Mouse (Mus musculus): ENCODE data around the gene Tmem52. TPM values are rescaled to one million over a fixed set of nuclear protein-coding genes. Genes with fewer than 3 reads are reported as not detected.
"Not testable (repeated sequence)": the region's sequence is repeated elsewhere in the genome, so short reads cannot be mapped to it uniquely, and the experiment has no call there.

The Tmem52 gene
- polyA plus RNA-seq (2014; fragmentation: Nextera tagmentation; extraction: Ambion mirVana), result not detected in 2 replicates

GRCm38 (mm10) chr4:155468952-155469351, at the start of gene Tmem52:
TSS of gene Tmem52 (plus strand) at chr4:155469114.
- no peak for TF ChIP-seq CTCF (IDR thresholded peaks at IDR 0.05; ENCODE audit: low read depth)
- H3K4me3 ChIP-seq (ENCODE audit: low read depth, low read length), result peak within 1 kb of the TSS; percentile 24
- peak within 1 kb of the TSS; percentile 13; the same call in 1 of the 2 replicates for H3K9ac ChIP-seq
- ATAC-seq (ENCODE audit: insufficient read depth) (peak; percentile 62), DNase-seq (peak; percentile 51)
- no peak within 1 kb of the TSS for H3K27ac ChIP-seq (ENCODE audit: low read depth)
- peak within 1 kb of the TSS; percentile 55 for H3K4me2 ChIP-seq
- no peaks in the 10 kb centered on the region for H3K9me3 ChIP-seq (ENCODE audit: low read depth, low read length)
- no peaks in the 10 kb centered on the region for H3K36me3 ChIP-seq (ENCODE audit: insufficient read depth)
- WGBS, result 13% methylated on average over 21 of the region's 21 CpGs
- no peaks in the 10 kb centered on the region; the same call in 1 of the 2 replicates for H3K27me3 ChIP-seq (ENCODE audit: insufficient read depth, low read length)
- no peaks in the 10 kb centered on the region for H3K4me1 ChIP-seq (ENCODE audit: insufficient read depth)

DNA sequence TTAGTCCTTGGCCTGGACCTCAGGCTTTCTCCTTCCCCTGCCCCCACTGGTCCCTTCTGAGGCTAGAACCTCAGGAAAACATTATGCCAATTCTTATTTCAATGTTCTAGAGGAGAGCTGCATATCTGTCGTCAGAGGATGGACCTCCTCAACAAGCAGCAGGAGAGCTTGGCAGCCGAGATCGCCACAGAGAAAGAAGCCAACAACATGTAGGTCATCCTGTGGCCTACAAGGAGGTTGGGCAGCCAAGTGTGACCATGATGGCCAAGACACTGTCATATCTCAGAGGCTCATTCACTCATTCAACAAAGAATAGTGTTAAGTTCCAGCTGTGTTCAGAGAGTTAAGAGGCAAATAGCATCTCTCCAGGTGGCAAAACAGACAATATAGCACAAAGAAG, 48.8 kb upstream of the Tmem52 start:
- no peak for ATAC-seq (ENCODE audit: insufficient read depth)
- H3K36me3 ChIP-seq (ENCODE audit: insufficient read depth), result no peaks in the 10 kb centered on the region
- no peaks in the 10 kb centered on the region for H3K27me3 ChIP-seq (ENCODE audit: insufficient read depth, low read length)
- TF ChIP-seq CTCF (IDR thresholded peaks at IDR 0.05; ENCODE audit: low read depth), result no peak
- 84% methylated on average over 3 of the region's 3 CpGs for WGBS
- no peak overlapping the region for H3K4me3 ChIP-seq (ENCODE audit: low read depth, low read length)
- DNase-seq, result no peak
- H3K4me1 ChIP-seq (ENCODE audit: insufficient read depth), result no peaks in the 10 kb centered on the region
- no peak overlapping the region for H3K4me2 ChIP-seq
- H3K9me3 ChIP-seq (ENCODE audit: low read depth, low read length), result no peaks in the 10 kb centered on the region
- no peak overlapping the region for H3K9ac ChIP-seq
- no peak overlapping the region for H3K27ac ChIP-seq (ENCODE audit: low read depth)

GRCm38 (mm10) chr4:155421412-155422370, 47.2 kb upstream of the Tmem52 start:
- H3K4me1 ChIP-seq (ENCODE audit: insufficient read depth); DNase-seq; H3K9ac ChIP-seq; ATAC-seq (ENCODE audit: insufficient read depth); H3K27ac ChIP-seq (ENCODE audit: low read depth); H3K4me2 ChIP-seq; H3K4me3 ChIP-seq (ENCODE audit: low read depth, low read length); H3K27me3 ChIP-seq (ENCODE audit: insufficient read depth, low read length); H3K9me3 ChIP-seq (ENCODE audit: low read depth, low read length); H3K36me3 ChIP-seq (ENCODE audit: insufficient read depth): not testable (repeated sequence)
- WGBS, result 62% methylated on average over 21 of the region's 30 CpGs

GRCm38 (mm10) chr4:155423988-155424387, 44.9 kb upstream of the Tmem52 start:
- ATAC-seq (ENCODE audit: insufficient read depth), result no peak
- no peak overlapping the region for H3K27ac ChIP-seq (ENCODE audit: low read depth)
- H3K9ac ChIP-seq, result no peak overlapping the region
- H3K27me3 ChIP-seq (ENCODE audit: insufficient read depth, low read length), result no peaks in the 10 kb centered on the region
- H3K4me1 ChIP-seq (ENCODE audit: insufficient read depth), result no peaks in the 10 kb centered on the region
- TF ChIP-seq CTCF (IDR thresholded peaks at IDR 0.05; ENCODE audit: low read depth), result no peak
- WGBS, result 78% methylated on average over 5 of the region's 5 CpGs
- DNase-seq, result no peak
- no peaks in the 10 kb centered on the region for H3K36me3 ChIP-seq (ENCODE audit: insufficient read depth)
- no peak overlapping the region for H3K4me2 ChIP-seq
- no peaks in the 10 kb centered on the region for H3K9me3 ChIP-seq (ENCODE audit: low read depth, low read length)
- no peak overlapping the region for H3K4me3 ChIP-seq (ENCODE audit: low read depth, low read length)

GRCm38 (mm10) chr4:155426272-155426671, 42.6 kb upstream of the Tmem52 start:
- Histone ChIP-seq H3K27me3 (ENCODE audit: insufficient read depth, low read length) (no peaks in the 10 kb centered on the region), H3K4me1 (ENCODE audit: insufficient read depth) (no peaks in the 10 kb centered on the region), H3K9ac (no peak overlapping the region), H3K27ac (ENCODE audit: low read depth) (no peak overlapping the region), H3K36me3 (ENCODE audit: insufficient read depth) (no peaks in the 10 kb centered on the region), H3K9me3 (ENCODE audit: low read depth, low read length) (no peaks in the 10 kb centered on the region), H3K4me3 (ENCODE audit: low read depth, low read length) (no peak overlapping the region), H3K4me2 (no peak overlapping the region)
- WGBS, result 76% methylated on average over 6 of the region's 6 CpGs
- no peak for TF ChIP-seq CTCF (IDR thresholded peaks at IDR 0.05; ENCODE audit: low read depth)
- DNase-seq (no peak), ATAC-seq (ENCODE audit: insufficient read depth) (no peak)

DNA sequence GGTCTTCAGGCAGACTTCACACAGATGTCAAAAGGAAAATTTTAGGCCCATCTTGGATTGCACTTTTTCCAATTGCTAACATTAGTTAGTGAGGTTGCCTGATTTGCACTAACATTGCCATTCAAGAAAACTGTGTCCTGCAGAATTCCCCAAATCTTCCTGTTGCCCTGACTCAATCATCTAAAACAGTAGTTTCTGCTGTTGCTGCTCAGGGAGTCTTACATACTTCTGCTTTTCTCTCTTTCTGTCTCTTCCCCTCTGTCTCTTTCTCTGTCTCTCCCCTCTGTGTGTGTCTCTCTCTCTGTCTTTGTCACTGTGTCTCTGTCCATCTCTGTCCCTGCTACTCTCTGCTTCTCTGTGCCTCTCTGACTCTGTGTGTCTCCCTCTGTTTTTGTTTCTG, 40.5 kb upstream of the Tmem52 start:
- Histone ChIP-seq H3K9me3 (ENCODE audit: low read depth, low read length) (no peaks in the 10 kb centered on the region), H3K27me3 (ENCODE audit: insufficient read depth, low read length) (no peaks in the 10 kb centered on the region), H3K27ac (ENCODE audit: low read depth) (no peak overlapping the region), H3K4me2 (no peak overlapping the region), H3K4me3 (ENCODE audit: low read depth, low read length) (no peak overlapping the region), H3K9ac (no peak overlapping the region), H3K36me3 (ENCODE audit: insufficient read depth) (no peaks in the 10 kb centered on the region), H3K4me1 (ENCODE audit: insufficient read depth) (no peaks in the 10 kb centered on the region)
- no peak for DNase-seq
- TF ChIP-seq CTCF (IDR thresholded peaks at IDR 0.05; ENCODE audit: low read depth), result no peak
- no peak for ATAC-seq (ENCODE audit: insufficient read depth)

GRCm38 (mm10) chr4:155429202-155429601, 39.7 kb upstream of the Tmem52 start:
- Histone ChIP-seq H3K9ac (no peak overlapping the region), H3K27me3 (ENCODE audit: insufficient read depth, low read length) (no peaks in the 10 kb centered on the region), H3K9me3 (ENCODE audit: low read depth, low read length) (no peaks in the 10 kb centered on the region), H3K27ac (ENCODE audit: low read depth) (no peak overlapping the region), H3K4me3 (ENCODE audit: low read depth, low read length) (no peak overlapping the region), H3K36me3 (ENCODE audit: insufficient read depth) (no peaks in the 10 kb centered on the region), H3K4me1 (ENCODE audit: insufficient read depth) (no peaks in the 10 kb centered on the region), H3K4me2 (no peak overlapping the region)
- DNase-seq, result no peak
- 81% methylated on average over 3 of the region's 3 CpGs for WGBS
- no peak for ATAC-seq (ENCODE audit: insufficient read depth)
- TF ChIP-seq CTCF (IDR thresholded peaks at IDR 0.05; ENCODE audit: low read depth), result no peak

All from lung, embryonic 14.5 days (tissue).